Mouse (Mus musculus): ENCODE results near the gene Glod4. TPM values are rescaled to one million over a fixed set of nuclear protein-coding genes. Genes with fewer than 3 reads are reported as not detected.

The Glod4 gene
- polyA plus RNA-seq, 1 experiment from 2014 or later, result 128 TPM

DNA sequence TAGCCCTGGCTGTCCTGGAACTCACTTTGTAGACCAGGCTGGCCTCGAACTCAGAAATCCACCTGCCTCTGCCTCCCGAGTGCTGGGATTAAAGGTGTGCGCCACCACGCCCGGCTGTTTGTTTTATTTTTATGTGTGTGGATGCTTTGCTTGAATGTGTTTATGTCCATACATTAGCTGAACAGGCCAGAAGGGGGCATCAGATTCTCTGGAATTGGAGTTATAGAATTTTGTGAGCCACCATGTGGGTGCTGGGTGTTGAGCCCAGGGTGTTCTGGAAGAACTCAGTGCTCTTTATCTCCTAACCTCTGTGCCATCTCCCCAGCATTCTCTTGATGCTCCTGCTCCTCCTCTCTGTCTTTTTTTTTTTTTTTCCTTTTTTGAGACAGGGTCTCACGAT is 56.6 kb downstream of the Glod4 start:
- ATAC-seq, result no peak
- Histone ChIP-seq H3K9ac (replicated peaks) (no peak overlapping the region), H3K27me3 (no peaks in the 10 kb centered on the region), H3K36me3 (no peaks in the 10 kb centered on the region), H3K9me3 (no peaks in the 10 kb centered on the region), H3K4me1 (replicated peaks) (no peaks in the 10 kb centered on the region), H3K27ac (no peak overlapping the region), H3K4me3 (replicated peaks) (no peak overlapping the region), H3K4me2 (replicated peaks) (no peak overlapping the region)
- 84% methylated on average over 6 of the region's 6 CpGs for WGBS

DNA sequence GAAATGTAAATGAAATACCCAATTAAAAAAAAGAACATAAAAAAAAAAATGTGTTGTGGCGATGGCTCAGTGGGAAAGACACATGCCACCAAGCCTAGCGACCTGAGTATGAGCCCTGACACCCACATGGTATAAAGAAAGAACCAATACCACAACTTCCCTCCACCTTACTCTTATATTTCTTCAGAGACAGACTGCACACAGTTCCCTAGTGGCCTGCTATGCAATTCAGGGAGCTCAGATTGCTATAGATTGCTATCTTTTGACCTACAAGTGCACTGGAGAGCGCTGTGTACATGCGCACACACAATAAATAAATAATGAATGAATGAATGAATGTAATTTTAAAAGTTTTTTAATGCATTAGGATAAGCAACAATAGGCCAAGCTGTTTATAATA is 59.8 kb downstream of the Glod4 start:
- H3K36me3 ChIP-seq, result no peaks in the 10 kb centered on the region
- H3K4me3 ChIP-seq (replicated peaks), result no peak overlapping the region
- H3K9ac ChIP-seq (replicated peaks), result no peak overlapping the region
- peaks cover 6% of the 10 kb centered on the region for H3K4me1 ChIP-seq (replicated peaks)
- ATAC-seq, result no peak
- WGBS, result 81% methylated on average over 4 of the region's 4 CpGs
- no peak overlapping the region for H3K27ac ChIP-seq
- no peak overlapping the region for H3K4me2 ChIP-seq (replicated peaks)
- H3K27me3 ChIP-seq, result no peaks in the 10 kb centered on the region
- no peaks in the 10 kb centered on the region for H3K9me3 ChIP-seq

DNA sequence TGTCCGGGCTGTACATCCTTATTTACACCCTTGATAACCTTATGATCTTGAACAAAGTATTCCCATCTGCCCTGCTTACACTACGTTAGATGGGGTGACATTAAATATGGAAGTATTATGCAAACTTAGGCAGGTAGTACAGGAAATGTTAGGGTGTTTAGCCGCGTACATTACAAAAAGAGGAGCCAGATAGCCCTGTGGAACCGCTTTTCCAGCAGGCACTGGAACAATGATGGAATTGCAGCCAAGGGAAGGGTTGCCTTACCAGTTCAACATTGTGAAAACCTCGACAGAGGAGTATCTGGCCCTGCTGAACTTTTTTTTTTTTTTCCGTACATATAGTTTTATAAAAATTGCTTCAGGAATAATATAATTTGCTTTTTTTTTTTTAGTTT is 63.4 kb downstream of the Glod4 start:
- Histone ChIP-seq H3K9me3 (no peaks in the 10 kb centered on the region), H3K4me3 (replicated peaks) (peak overlapping the region; percentile 94), H3K9ac (replicated peaks) (peak overlapping the region; percentile 82), H3K4me2 (replicated peaks) (peak overlapping the region; percentile 97), H3K27ac (no peak overlapping the region), H3K4me1 (replicated peaks) (peaks cover 15% of the 10 kb centered on the region), H3K36me3 (no peaks in the 10 kb centered on the region), H3K27me3 (no peaks in the 10 kb centered on the region)
- 23% methylated on average over 7 of the region's 7 CpGs for WGBS
- no peak for ATAC-seq

- ATAC-seq, result peak; percentile 96
- Histone ChIP-seq H3K36me3 (no peaks in the 10 kb centered on the region), H3K9me3 (no peaks in the 10 kb centered on the region), H3K4me1 (replicated peaks) (peaks cover 15% of the 10 kb centered on the region), H3K4me2 (replicated peaks) (peak within 1 kb of the TSS; percentile 97), H3K9ac (replicated peaks) (peak within 1 kb of the TSS; percentile 82), H3K27ac (peak within 1 kb of the TSS; percentile 55), H3K27me3 (no peaks in the 10 kb centered on the region), H3K4me3 (replicated peaks) (peak within 1 kb of the TSS; percentile 94)
- under 1% methylated on average over 37 of the region's 37 CpGs for WGBS
These were observed 63.9 kb downstream of the Glod4 start, which contains the start of the genes Vps53 and Fam57a for GRCm38 (mm10) chr11:76179495-76180145. TSS of gene Vps53 (minus strand) at chr11:76179647. TSS of gene Fam57a (plus strand) at chr11:76179671.

GRCm38 (mm10) chr11:76178726-76179494 is 64.6 kb downstream of the Glod4 start:
- peak; percentile 88 for ATAC-seq
- Histone ChIP-seq H3K4me3 (replicated peaks) (peak overlapping the region; percentile 94), H3K9me3 (no peaks in the 10 kb centered on the region)

DNA sequence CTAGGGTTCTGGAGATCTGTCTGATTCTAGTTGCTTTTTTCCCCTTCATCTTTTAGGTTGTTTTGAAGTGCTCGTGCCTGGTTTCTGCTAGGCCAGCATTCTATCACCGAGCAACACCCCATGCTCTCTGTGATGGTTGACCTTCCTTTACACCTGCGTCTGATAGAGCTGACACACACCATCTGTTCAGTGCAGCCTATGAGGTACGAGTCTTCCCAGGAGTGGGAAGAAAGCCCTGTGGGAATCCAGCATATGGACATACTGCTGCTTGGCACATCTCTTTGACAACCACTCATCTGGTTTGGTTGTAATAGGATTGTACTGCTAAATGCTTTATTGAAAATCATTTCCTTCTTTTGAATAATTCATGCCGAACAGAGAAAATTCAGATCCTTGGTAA is 73.3 kb downstream of the Glod4 start:
- no peak overlapping the region for H3K4me3 ChIP-seq (replicated peaks)
- H3K27ac ChIP-seq, result no peak overlapping the region
- H3K4me1 ChIP-seq (replicated peaks), result peaks cover 4% of the 10 kb centered on the region; the same call in 1 of the 2 replicates
- 0 out of 2 replicates have a peak, but pooled peaks have one; percentile 53 for ATAC-seq
- WGBS, result 62% methylated on average over 5 of the region's 5 CpGs
- peaks cover 21% of the 10 kb centered on the region for H3K36me3 ChIP-seq
- no peak overlapping the region for H3K9ac ChIP-seq (replicated peaks)
- no peaks in the 10 kb centered on the region for H3K27me3 ChIP-seq
- no peaks in the 10 kb centered on the region for H3K9me3 ChIP-seq
- no peak overlapping the region for H3K4me2 ChIP-seq (replicated peaks)

More at GRCm38 (mm10) chr11:76178726-76179494, 64.6 kb downstream of the Glod4 start:
- peaks cover 2% of the 10 kb centered on the region for H3K36me3 ChIP-seq
- peak overlapping the region; percentile 82 for H3K9ac ChIP-seq (replicated peaks)
- 2% methylated on average over 28 of the region's 28 CpGs for WGBS
- peak overlapping the region; percentile 97 for H3K4me2 ChIP-seq (replicated peaks)
- H3K27me3 ChIP-seq, result no peaks in the 10 kb centered on the region
- peaks cover 15% of the 10 kb centered on the region for H3K4me1 ChIP-seq (replicated peaks)
- peak overlapping the region; percentile 55 for H3K27ac ChIP-seq

GRCm38 (mm10) chr11:76168976-76169375 is 74.5 kb downstream of the Glod4 start:
- 82% methylated on average over 3 of the region's 3 CpGs for WGBS
- peaks cover 4% of the 10 kb centered on the region; the same call in 1 of the 2 replicates for H3K4me1 ChIP-seq (replicated peaks)
- no peak for ATAC-seq
- no peak overlapping the region for H3K4me3 ChIP-seq (replicated peaks)
- H3K9ac ChIP-seq (replicated peaks), result no peak overlapping the region
- no peak overlapping the region for H3K27ac ChIP-seq
- no peak overlapping the region for H3K4me2 ChIP-seq (replicated peaks)
- no peaks in the 10 kb centered on the region for H3K27me3 ChIP-seq
- no peaks in the 10 kb centered on the region for H3K9me3 ChIP-seq
- peaks cover 27% of the 10 kb centered on the region for H3K36me3 ChIP-seq

GRCm38 (mm10) chr11:76167079-76167765 is 76.3 kb downstream of the Glod4 start:
- Histone ChIP-seq H3K4me3 (replicated peaks) (no peak overlapping the region), H3K4me1 (replicated peaks) (peaks cover 4% of the 10 kb centered on the region; the same call in 1 of the 2 replicates), H3K4me2 (replicated peaks) (no peak overlapping the region), H3K36me3 (peaks cover 26% of the 10 kb centered on the region), H3K9me3 (no peaks in the 10 kb centered on the region), H3K27me3 (no peaks in the 10 kb centered on the region), H3K9ac (replicated peaks) (no peak overlapping the region), H3K27ac (no peak overlapping the region)
- no peak for ATAC-seq
- WGBS, result 35% methylated on average over 5 of the region's 5 CpGs

DNA sequence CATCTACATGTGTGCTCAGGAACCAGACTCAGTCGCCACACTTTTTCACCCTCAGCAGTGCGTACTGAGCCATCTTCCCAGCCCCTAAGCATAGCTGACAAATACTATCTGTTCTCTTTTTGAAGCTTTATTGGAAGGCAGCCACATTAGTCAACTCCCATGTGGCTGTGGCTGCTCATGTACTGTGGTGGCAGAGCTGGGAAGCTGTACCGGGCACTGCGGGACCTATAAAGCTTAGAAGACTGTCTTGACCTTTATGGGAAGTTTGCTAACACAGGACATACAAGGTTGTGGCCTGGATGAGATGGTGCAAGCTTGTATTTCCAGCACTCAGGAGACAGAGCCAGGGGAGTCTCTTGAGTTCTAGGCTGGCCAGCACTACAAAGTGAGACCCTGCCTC is 76.9 kb downstream of the Glod4 start:
- H3K4me3 ChIP-seq (replicated peaks), result no peak overlapping the region
- no peak overlapping the region for H3K4me2 ChIP-seq (replicated peaks)
- H3K36me3 ChIP-seq, result peaks cover 24% of the 10 kb centered on the region
- H3K9ac ChIP-seq (replicated peaks), result no peak overlapping the region
- no peak for ATAC-seq
- peaks cover 4% of the 10 kb centered on the region; the same call in 1 of the 2 replicates for H3K4me1 ChIP-seq (replicated peaks)
- H3K27ac ChIP-seq, result no peak overlapping the region
- no peaks in the 10 kb centered on the region for H3K27me3 ChIP-seq
- WGBS, result 94% methylated on average over 4 of the region's 4 CpGs
- H3K9me3 ChIP-seq, result no peaks in the 10 kb centered on the region

- Histone ChIP-seq H3K27me3 (no peaks in the 10 kb centered on the region), H3K36me3 (peaks cover 83% of the 10 kb centered on the region), H3K4me1 (replicated peaks) (no peaks in the 10 kb centered on the region), H3K4me3 (replicated peaks) (no peak overlapping the region), H3K4me2 (replicated peaks) (no peak overlapping the region), H3K27ac (no peak overlapping the region), H3K9me3 (no peaks in the 10 kb centered on the region), H3K9ac (replicated peaks) (no peak overlapping the region)
- ATAC-seq, result no peak
- 67% methylated on average over 6 of the region's 6 CpGs for WGBS
These were observed 83.3 kb downstream of the Glod4 start for GRCm38 (mm10) chr11:76160251-76160650.

GRCm38 (mm10) chr11:76158375-76158774 is 85.2 kb downstream of the Glod4 start:
- WGBS, result 82% methylated on average over 2 of the region's 2 CpGs
- Histone ChIP-seq H3K36me3 (peaks cover 85% of the 10 kb centered on the region), H3K4me3 (replicated peaks) (no peak overlapping the region), H3K9me3 (no peaks in the 10 kb centered on the region), H3K9ac (replicated peaks) (no peak overlapping the region), H3K27ac (no peak overlapping the region), H3K27me3 (no peaks in the 10 kb centered on the region), H3K4me2 (replicated peaks) (no peak overlapping the region), H3K4me1 (replicated peaks) (no peaks in the 10 kb centered on the region)
- ATAC-seq, result no peak

DNA sequence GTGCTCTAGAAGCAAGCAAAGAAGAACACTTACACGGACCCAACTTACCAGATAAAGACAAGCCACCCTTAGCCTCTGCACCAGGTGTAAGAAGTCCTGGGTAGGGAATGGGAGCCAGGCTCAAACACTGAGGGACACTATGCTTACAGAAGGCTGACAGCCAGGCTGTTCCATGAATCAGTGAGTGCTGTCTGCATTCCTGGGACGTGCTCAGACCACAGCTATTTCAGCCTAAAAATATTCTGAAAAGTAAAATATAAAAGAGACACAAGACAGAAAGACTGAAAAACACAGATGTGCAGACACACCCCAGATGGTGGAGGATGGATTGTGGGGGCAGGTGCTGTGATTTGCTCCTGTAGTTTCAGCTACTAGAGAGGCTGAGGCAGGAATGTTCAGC is 88.7 kb downstream of the Glod4 start:
- no peaks in the 10 kb centered on the region for H3K27me3 ChIP-seq
- no peak overlapping the region for H3K4me3 ChIP-seq (replicated peaks)
- H3K9me3 ChIP-seq, result no peaks in the 10 kb centered on the region
- peaks cover 63% of the 10 kb centered on the region for H3K36me3 ChIP-seq
- H3K4me2 ChIP-seq (replicated peaks), result no peak overlapping the region
- no peaks in the 10 kb centered on the region for H3K4me1 ChIP-seq (replicated peaks)
- no peak overlapping the region for H3K9ac ChIP-seq (replicated peaks)
- ATAC-seq, result no peak
- WGBS, result 90% methylated on average over 2 of the region's 2 CpGs
- H3K27ac ChIP-seq, result no peak overlapping the region
